Mouse (Mus musculus) T-cell, adult 2 months (primary cell): Measurements from ENCODE around the gene Psmb7.

Experiments
- DNase-seq: peaks from one replicate; pipeline ENCODE4 v3.0.0; 2022; ENCODE audit warnings: low spot score

Psmb7 gene

DNA sequence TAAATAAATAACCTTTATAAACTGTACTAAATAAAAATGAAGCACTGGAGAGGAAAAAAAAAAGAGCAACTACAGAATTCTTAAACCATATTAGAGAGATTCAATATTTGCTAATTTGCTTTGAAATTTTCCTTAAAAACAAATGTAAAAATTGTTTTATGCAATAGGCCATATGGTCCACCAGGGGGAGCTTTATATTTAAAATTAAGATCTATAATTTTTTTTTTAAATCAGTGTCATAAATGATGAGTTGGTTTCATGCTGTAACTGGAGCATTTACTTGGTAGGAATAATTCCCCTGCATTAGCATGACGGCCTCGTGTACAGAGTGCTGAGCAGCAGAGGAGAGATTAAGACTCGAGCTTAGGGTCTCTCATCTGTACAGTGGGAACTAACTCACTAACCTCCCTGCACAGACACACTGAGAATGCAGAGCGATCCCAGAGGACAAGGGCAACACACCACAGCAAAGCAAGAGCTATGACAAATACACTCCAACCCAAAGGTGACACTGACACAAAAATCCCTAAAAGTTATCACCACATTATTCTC lies 6.1 kb downstream of the Psmb7 start:
- no peak for DNase-seq

- DNase-seq, result no peak
Measured at GRCm38 (mm10) chr2:38630574-38630973, 13.3 kb downstream of the Psmb7 start.

DNA sequence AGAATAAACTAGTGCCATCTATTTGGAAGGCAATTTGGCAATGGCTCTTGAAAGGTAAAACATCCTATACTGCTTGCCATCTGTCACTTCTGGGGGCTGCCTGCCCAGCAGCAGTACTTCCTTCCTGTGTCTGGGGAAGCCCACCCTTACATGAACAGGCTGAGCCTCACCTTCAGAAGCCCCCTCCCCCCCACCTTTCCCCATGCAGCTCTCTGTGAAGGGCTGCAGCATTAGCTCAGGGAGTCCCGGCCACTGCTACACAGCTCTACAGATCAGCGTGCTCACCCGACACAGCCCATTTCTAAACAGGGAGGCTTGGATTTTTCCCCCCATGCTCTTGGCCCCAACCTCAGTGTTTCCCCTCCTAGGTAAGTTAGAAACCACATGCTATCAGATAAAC lies 14.4 kb downstream of the Psmb7 start:
- DNase-seq, result no peak

- DNase-seq, result no peak
Measured at GRCm38 (mm10) chr2:38628801-38629200, 15.1 kb downstream of the Psmb7 start.

DNA sequence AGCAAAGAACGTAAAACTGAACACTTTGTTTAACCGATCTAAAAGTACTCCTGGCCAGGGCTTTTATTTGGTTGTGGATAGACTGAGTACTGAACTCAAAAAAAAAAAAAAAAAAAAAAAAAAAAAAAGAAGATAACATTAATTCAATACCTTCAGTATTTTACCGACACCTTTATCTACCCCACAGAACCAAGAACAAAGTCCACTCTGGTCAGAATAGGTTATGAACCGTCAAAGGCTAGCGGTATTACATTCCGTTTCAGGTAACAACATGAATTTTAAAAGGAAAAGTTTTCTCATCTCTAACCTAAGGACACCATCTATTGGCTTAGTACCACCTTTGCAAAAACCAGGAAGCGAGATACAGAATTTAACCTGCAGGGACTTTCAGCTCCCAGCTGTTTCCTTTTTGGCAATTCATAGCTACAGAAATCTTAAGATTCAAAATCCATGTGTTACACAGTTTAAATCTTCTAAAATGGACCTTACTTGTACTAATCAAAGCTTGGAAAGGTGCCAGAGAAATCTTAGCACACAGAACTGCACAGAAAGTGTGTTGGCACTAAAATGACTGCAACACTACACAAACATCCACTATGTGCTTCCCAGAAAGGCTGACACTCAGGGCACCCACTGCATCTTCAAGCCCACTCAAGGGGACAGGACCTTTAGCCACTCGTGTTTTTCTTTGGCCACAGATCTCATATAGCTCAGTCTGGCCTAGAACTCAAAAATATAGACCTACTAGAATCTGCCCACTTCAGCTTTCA lies 19.9 kb downstream of the Psmb7 start:
- DNase-seq, result no peak

DNA sequence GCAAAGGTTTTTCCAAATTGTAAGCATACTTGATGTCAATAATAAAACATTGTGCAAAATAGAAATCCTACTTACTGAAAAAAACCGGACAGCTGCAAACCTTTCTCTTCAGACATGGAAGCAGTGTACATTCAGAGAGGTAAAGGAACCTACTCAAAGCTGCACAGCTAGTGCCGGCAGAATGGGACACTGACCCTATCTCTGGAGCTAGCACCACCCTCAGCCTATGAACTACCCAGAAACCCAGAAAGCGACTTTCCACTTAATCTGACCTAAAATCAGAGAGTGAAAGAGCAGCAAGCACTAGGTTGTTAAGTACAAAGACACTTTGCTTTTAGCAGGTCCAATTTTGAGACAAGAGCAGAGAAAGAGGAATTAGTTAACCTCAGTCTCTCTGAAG lies 20.5 kb downstream of the Psmb7 start:
- no peak for DNase-seq

GRCm38 (mm10) chr2:38621610-38622021 lies 22.3 kb downstream of the Psmb7 start:
- DNase-seq, result no peak

- DNase-seq, result no peak
Measured at GRCm38 (mm10) chr2:38621076-38621475, 22.8 kb downstream of the Psmb7 start.

- DNase-seq, result no peak
Measured at GRCm38 (mm10) chr2:38619777-38620176, 24.1 kb downstream of the Psmb7 start.

DNA sequence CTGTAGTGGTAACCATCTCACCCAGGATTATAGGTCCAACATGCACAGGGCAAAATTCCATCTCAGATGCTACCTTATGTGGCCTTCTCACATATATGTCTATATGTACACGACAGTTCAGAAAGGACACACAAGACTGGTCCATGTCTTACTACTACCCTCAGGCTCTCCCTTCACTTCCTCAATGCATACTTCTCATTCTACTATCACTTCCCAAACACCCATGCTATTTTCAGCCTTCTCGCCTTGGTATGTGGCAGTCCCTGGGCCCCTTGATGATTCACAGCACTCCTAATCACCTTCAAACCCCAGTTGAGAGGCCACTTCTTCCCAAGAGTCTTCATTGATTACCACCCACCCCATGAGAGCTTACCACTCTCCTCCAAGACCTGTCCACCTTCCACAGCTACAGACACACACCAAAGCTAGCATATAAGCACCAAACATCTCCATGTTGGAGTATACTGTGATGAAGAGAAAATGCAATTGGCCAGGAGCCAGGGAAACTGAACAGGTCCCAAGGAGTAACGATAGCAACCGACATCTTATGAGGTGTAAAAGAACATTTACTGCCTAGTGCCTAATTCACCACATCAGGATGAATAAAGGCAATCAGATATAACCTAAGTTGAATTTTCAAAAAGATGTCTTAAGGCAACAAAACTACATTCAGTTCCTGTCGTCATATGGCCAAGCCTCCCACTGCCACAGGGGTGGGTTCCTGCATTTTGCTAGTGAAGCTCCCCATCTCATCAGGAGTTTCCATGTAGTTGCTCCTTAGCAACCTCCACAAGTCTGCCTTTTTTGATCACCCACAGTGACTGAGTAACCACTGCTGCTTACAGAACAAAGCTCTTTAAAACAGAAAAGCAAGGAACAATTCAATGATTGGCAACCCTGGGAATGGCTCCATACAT lies 26.7 kb downstream of the Psmb7 start:
- DNase-seq, result no peak

GRCm38 (mm10) chr2:38616072-38616471 lies 27.8 kb downstream of the Psmb7 start:
- DNase-seq, result no peak

GRCm38 (mm10) chr2:38614437-38614836 lies 29.4 kb downstream of the Psmb7 start:
- no peak for DNase-seq

DNA sequence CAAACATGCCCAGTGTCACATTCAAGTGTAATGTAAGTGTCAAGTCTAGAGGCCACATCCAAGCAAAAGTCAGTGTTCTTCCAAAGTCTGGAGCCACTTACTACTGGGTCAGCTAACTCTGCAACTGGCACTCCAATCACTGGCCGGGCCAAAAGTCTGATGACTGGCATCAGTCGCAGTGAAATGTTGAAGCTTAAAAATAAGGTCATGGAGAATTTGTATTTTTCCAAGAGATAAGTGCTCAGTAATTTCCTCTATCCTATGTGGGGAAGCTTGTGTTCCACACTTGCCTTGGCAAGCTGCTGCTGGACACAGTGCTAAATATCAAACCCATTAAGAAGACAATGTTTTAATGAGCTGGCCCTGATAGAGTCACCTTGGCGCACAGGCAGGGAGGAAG lies 30.3 kb downstream of the Psmb7 start:
- DNase-seq, result no peak

DNA sequence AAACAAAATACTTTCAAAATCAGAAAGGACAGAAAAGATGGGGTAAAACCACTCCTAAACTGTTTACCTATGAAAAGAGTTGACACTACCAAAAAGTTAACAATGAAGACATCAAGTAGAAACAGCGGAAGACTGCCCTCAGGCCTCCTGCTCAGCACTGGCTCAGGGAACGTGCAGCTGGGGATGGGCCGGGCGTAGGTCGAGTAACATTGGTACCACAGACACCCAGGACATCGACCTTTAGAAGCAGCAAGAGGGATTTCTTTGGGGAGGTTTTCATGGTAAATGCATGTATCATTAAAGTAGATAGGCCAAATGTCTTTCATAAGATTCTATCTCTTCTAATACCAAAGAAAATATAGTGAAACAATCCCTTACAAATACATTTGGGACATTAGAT lies 31.3 kb downstream of the Psmb7 start:
- no peak for DNase-seq

DNA sequence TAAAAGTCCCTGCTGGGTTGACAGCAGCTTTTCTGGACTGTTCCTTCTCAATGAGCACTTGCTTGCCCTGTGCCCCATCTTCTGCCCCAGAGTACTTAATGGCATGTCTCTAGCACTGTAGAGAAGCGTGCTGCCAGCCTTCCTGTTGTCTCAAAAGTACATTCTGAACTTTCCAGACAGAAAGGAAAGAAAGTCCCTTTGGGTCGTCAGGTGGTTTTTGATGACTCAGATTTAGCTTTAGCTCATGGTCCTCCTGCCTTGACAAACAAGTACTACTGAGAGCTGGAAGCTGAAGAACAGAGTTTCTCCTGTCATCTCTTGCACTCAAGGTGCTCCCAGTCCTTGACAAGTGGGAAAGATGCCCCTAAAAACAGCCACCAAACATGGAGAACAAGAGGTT lies 33.7 kb downstream of the Psmb7 start:
- no peak for DNase-seq

DNA sequence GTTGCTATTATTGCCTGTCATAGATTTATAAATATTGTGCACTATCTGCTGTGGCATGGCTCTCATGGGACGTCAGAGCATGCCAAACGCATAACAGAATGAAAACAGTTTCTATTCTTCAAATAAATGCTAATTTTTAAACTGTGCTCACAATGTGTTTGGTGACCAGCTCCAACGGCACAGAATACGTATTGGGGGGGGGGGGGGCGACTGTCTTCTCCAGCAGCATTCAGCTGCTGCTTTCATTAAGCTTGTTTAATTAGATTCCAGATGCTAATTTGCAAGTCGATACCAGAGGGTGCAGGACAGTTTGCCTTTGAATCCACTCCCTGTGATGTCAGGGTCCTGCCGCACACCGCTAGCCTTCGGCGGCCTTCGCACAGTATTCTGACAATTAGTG lies 34.6 kb downstream of the Psmb7 start:
- no peak for DNase-seq

DNA sequence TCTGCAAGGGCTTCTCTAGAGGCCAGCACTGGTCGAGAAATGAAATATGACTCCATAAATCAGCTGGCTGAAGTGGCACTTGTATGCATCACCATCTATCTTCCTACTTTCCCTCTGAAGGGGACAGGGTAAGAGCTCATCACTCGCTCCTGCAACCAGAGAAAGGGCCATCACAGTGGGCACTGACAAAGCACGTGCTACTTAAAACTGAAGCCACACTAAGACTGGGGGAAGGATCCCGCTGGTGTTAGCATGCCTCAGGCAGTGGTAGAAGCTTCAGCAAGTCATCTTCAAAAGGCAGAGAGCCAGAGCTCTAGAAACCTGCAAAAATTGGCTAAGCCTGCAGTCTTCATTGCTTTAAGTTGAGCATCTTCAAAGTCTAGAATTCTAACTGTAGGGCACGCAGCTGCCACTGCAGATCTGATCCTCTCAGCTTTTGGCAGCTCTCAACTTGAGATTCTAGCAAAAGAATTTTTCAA lies 35.0 kb downstream of the Psmb7 start:
- DNase-seq, result no peak

GRCm38 (mm10) chr2:38607716-38608115 lies 36.2 kb downstream of the Psmb7 start:
- DNase-seq, result no peak

DNA sequence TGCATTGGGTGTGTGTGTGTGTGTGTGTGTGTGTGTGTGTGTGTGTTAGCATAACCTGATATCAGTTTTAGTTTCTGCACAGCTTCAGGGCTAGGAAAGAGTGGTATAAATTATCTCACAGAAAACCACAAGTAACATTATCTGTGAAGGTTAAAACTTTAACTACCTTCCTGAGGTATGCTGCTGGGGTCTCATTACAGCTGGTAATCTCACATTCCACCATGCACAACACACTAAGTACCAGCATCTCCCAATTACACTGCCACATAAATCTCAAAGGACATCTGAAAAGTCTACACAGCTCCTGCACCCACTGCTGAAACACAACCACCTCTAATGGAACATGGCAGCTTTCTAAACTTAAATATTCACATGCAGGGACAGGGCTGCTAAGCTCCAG lies 43.0 kb downstream of the Psmb7 start:
- no peak for DNase-seq

DNA sequence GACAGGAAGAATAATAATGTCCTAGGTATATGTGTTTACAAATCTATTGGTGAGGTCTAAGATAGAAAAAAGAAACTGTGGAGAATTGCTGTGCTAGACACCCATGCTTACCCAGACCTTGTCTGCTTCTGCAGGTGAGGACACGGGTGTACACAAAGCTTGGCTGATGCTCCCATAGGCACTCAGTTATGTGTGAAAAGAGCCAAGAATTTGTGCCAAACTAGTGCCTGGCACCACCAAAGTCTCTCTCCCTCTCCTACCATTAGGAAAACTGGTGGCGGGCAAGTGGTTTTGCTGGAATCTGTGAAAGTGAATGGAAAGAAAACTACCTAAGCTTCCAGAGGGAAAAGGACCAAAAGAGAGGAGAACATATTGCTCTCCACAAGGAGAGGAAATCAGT lies 45.5 kb downstream of the Psmb7 start:
- DNase-seq, result no peak

- DNase-seq, result no peak
Measured at GRCm38 (mm10) chr2:38597896-38598295, 46.0 kb downstream of the Psmb7 start.

GRCm38 (mm10) chr2:38594874-38595273 lies 49.0 kb downstream of the Psmb7 start:
- DNase-seq, result no peak
